Mouse (Mus musculus) midbrain, embryonic 10.5 days (tissue): ENCODE data around the gene Gsto1. TPM values are rescaled to one million over a fixed set of nuclear protein-coding genes. Genes with fewer than 3 reads are reported as not detected.

ENCODE experiments used
- DNase-seq: peaks from one replicate; pipeline ENCODE4 v3.0.0-alpha.2; 2017; ENCODE audit warnings: low spot score
- H3K27ac ChIP-seq: fragments of 300-500 bp; sonication (generic); replicated peaks from 2 replicates; pipeline ENCODE4 v1.5.1; 2016; ENCODE audit warnings: mild to moderate bottlenecking
- H3K27me3 ChIP-seq: fragments of 300-500 bp; sonication (generic); 2 replicates; pipeline ENCODE4 v1.6.1; 2016; ENCODE audit warnings: low read depth, mild to moderate bottlenecking; ENCODE audit not compliant: poor library complexity, severe bottlenecking
- H3K36me3 ChIP-seq: fragments of 300-500 bp; sonication (generic); 2 replicates; pipeline ENCODE4 v1.6.1; 2016; ENCODE audit warnings: mild to moderate bottlenecking, moderate library complexity
- H3K4me1 ChIP-seq: fragments of 300-500 bp; sonication (generic); 2 replicates; pipeline ENCODE4 v1.6.1; 2016
- H3K4me3 ChIP-seq: fragments of 300-500 bp; sonication (generic); 2 replicates; pipeline ENCODE4 v1.5.1; 2016; ENCODE audit warnings: mild to moderate bottlenecking, moderate library complexity
- H3K9me3 ChIP-seq: fragments of 300-500 bp; sonication (generic); replicated peaks from 2 replicates; pipeline ENCODE4 v1.6.1; 2016; ENCODE audit warnings: mild to moderate bottlenecking
- WGBS: fragments of 180-500 bp; shearing (Covaris S2); methylation state at CpG from one replicate; pipeline ENCODE4 v1.1.7; 2016; 5-methylcytosine and 5-hydroxymethylcytosine counted together
- polyA plus RNA-seq: library from polyadenylated mRNA; unstranded; fragments of >200 nt; fragmentation: Nextera tagmentation; extraction: Ambion mirVana; gene quantifications from 2 replicates; pipeline ENCODE4 v1.2.1, GENCODE M21; 2016

The Gsto1 gene
- 78.1 and 92.2 TPM in 2 replicates for polyA plus RNA-seq

DNA sequence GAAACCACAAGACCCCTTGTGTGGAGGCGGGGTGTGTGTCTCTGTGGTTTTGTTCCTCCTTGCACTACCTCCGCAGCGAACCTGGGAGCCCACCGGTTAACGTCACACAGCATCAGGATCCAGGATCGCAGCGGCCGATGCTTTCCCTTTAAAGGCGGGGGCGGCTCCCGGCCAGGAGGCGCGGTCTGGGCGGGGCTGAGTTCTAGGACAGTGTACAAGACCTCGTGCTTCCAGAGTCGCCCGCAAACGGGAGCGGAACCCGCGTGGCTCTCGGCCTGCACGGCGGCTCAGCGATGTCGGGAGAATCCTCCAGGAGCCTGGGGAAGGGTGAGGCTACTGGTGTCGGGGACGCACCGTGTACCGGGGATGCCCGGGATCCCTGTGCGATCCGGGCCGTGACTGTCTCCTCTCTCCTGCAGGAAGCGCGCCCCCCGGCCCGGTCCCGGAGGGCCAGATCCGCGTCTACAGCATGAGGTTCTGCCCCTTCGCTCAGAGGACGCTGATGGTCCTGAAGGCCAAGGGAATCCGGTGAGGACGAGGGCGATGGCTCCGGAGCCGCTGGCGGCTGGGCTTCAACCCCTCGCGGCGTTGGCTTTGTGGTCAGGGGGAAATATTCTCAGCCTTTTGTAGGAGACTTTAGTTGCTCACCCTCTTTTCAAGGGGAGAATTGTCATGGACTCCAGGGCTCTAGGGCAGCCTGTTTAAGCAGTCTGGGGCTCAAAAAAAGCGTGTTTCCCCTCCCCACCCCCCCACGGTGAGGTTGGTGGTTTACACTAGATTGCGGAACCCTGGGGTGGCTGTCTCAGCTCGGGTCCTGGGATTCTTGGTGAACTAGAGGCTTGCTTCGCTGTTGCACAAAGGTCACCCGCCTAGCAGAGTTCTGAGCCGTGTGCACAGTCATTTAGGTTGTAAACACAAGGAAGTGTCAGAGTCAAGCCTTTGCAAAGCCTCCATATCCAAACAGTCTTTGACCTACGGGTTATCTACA, at the start of gene Gsto1:
TSS of gene Gsto1 (plus strand) at position 175 of the 988 bp plus-strand sequence.
- DNase-seq: peak; percentile 87
- peaks cover 26% of the 10 kb centered on the region for H3K27me3 ChIP-seq
- H3K27ac ChIP-seq: peak within 1 kb of the TSS; percentile 82
- WGBS: under 1% methylated on average over 60 of the region's 60 CpGs
- H3K4me1 ChIP-seq: peaks cover 25% of the 10 kb centered on the region
- no peaks in the 10 kb centered on the region for H3K9me3 ChIP-seq
- H3K36me3 ChIP-seq: peaks cover 4% of the 10 kb centered on the region; the same call in 1 of the 2 replicates
- H3K4me3 ChIP-seq: peak within 1 kb of the TSS; percentile 70

- no peaks in the 10 kb centered on the region for H3K4me1 ChIP-seq
- H3K36me3 ChIP-seq: no peaks in the 10 kb centered on the region
- 80% methylated on average over 10 of the region's 10 CpGs for WGBS
- H3K4me3 ChIP-seq: no peak overlapping the region
- H3K27ac ChIP-seq: no peak overlapping the region
- DNase-seq: no peak
- no peaks in the 10 kb centered on the region for H3K9me3 ChIP-seq
- H3K27me3 ChIP-seq: no peaks in the 10 kb centered on the region
Measured at GRCm38 (mm10) chr19:47812091-47812490, 42.7 kb upstream of the Gsto1 start.

- Histone ChIP-seq H3K27ac (no peak overlapping the region), H3K36me3 (no peaks in the 10 kb centered on the region), H3K4me1 (no peaks in the 10 kb centered on the region), H3K4me3 (no peak overlapping the region), H3K27me3 (no peaks in the 10 kb centered on the region), H3K9me3 (no peaks in the 10 kb centered on the region)
- 92% methylated on average over 5 of the region's 5 CpGs for WGBS
- DNase-seq: no peak
Measured at GRCm38 (mm10) chr19:47814721-47815120, 40.0 kb upstream of the Gsto1 start.

DNA sequence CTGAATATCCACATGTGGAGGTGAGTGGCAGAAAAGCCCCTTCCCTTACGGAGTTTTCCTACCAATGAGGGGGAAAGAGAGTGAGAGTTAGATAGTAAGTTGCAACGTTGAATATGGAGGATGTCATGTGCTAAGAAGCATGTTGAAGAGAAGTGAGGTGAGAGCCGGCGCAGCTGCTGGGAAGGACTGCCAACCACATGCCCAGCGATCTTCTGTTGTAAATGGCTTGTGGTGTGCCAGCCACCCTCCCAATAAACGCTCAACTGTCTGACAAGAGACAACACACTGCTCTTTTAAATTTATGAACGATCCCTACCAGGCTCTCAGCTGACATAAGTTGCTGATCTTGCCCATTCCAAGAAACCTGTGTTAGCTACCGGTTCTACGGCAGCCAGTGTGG, 37.1 kb upstream of the Gsto1 start:
- Histone ChIP-seq H3K4me3 (no peak overlapping the region), H3K27me3 (peaks cover 8% of the 10 kb centered on the region), H3K9me3 (no peaks in the 10 kb centered on the region), H3K27ac (no peak overlapping the region), H3K36me3 (no peaks in the 10 kb centered on the region), H3K4me1 (0 out of 2 replicates have a peak, but pooled peaks cover 6% of the 10 kb centered on the region)
- no peak for DNase-seq
- 89% methylated on average over 9 of the region's 9 CpGs for WGBS

DNA sequence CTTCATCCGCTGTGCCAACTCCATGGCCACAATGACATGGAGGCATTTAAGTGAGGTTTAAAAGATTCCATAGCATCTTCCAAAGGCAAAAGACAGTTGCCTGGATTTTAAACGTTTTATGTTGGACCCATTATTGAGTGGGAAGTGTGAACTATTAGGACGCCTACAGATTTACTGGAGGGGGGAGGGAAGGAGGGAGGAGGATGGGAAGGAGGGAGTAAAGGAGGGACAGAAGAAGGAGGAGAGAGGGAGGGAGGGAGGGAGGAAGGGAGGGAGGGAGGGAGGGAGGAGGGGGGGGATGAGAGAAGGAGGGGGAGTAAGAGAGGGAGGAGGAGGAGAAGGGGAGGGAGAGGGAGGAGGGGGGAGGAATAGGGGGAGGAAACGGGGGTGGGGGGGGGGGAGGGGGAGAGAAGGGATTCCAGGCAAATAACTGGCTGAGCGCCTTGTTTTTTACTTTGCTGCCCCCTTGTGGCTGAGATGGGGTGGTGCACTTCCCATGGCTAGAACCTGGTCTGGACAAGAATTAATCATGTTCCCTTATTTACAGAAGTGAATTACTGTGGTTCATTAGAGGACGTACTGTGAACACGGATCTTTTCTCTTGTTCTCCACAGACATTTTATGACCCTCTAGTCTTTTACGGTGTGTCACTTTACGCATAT, 33.8 kb upstream of the Gsto1 start:
- Histone ChIP-seq H3K27me3 (peaks cover 14% of the 10 kb centered on the region), H3K4me1 (0 out of 2 replicates have a peak, but pooled peaks cover 6% of the 10 kb centered on the region), H3K27ac (no peak overlapping the region), H3K36me3 (no peaks in the 10 kb centered on the region), H3K9me3 (no peaks in the 10 kb centered on the region), H3K4me3 (no peak overlapping the region)
- DNase-seq: peak; percentile 67
- WGBS: 31% methylated on average over 8 of the region's 9 CpGs

DNA sequence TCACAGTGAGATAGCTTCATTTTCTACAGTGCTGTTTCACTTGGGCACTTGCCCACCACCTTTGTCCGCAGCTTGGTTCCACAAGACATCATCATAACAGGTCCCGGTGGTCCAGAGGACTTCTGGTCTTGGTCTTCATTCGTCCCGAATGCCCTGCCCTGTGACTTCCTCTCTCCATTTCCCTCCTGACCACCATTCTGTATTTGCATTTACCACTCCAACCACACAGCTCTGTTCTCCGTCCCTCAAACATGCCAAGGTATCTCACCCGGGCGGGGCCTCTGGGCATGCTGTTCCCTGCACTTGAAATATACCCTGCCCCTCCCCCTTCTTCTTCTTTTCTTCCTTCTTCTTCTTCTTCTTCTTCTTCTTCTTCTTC, 33.3 kb upstream of the Gsto1 start:
- Histone ChIP-seq H3K9me3 (no peaks in the 10 kb centered on the region), H3K4me3 (no peak overlapping the region), H3K4me1 (0 out of 2 replicates have a peak, but pooled peaks cover 6% of the 10 kb centered on the region), H3K27me3 (peaks cover 14% of the 10 kb centered on the region), H3K27ac (no peak overlapping the region), H3K36me3 (no peaks in the 10 kb centered on the region)
- DNase-seq: peak; percentile 10
- 66% methylated on average over 7 of the region's 7 CpGs for WGBS

DNA sequence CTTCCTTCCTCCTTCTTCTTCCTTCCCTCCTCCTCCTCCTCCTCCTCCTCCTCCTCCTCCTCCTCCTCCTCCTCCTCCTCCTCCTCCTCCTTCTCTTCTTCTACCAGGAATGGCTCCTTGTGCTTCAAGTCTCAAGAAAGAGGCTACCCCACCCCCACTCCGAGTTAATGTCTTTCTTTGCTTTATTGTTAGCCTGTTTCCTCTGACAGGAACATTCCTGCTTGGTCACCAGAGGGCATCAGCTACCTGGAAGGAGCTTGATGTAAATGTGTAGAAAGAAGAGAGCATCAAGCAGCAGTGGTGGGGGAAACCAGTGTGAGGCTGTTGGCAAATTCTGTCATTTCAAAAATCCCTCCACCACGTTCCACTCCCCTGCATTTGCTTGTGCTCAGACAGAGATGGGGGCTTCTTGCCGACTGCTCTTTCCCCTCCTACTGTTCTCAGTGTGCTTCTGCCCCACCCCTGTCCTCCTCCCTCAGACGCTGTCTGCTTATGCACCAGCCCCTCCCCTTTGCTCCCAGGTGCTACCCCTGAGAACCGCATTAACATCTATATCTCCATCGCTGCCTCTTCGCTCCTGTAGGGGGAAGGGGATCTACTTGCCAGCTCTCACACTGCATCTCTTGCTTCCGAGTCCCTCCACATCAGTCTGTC, 32.5 kb upstream of the Gsto1 start:
- Histone ChIP-seq H3K27ac (no peak overlapping the region), H3K9me3 (no peaks in the 10 kb centered on the region), H3K4me3 (no peak overlapping the region), H3K36me3 (no peaks in the 10 kb centered on the region), H3K27me3 (peaks cover 14% of the 10 kb centered on the region), H3K4me1 (0 out of 2 replicates have a peak, but pooled peaks cover 6% of the 10 kb centered on the region)
- 26% methylated on average over 8 of the region's 8 CpGs for WGBS
- peak; percentile 10 for DNase-seq

DNA sequence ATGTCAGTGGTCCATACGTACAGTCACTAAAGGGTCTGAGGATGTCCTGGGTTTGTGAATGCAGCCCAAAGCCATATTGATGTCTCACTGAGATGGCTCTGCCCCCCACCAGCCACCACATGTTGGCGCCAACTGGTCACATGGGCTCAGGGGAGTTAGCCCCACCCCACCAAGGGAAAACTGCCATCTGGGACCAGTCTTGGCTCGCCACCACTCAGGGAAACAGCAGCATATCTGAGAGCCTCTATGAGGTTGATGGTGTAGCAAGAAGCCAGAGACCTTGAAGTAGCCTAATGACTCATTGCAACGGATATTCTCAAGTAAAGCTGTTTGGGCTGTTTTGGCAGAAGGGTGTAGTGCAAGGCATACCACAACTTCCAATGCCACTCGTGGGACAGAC, 30.7 kb upstream of the Gsto1 start:
- H3K27ac ChIP-seq: no peak overlapping the region
- peak; percentile 6 for DNase-seq
- peaks cover 14% of the 10 kb centered on the region for H3K27me3 ChIP-seq
- H3K4me3 ChIP-seq: no peak overlapping the region
- H3K4me1 ChIP-seq: 0 out of 2 replicates have a peak, but pooled peaks cover 6% of the 10 kb centered on the region
- no peaks in the 10 kb centered on the region for H3K36me3 ChIP-seq
- no peaks in the 10 kb centered on the region for H3K9me3 ChIP-seq
- WGBS: 87% methylated on average over 5 of the region's 5 CpGs

GRCm38 (mm10) chr19:47829913-47830450, 24.8 kb upstream of the Gsto1 start:
- H3K4me3 ChIP-seq: no peak overlapping the region
- no peak overlapping the region for H3K27ac ChIP-seq
- H3K27me3 ChIP-seq: no peaks in the 10 kb centered on the region
- no peaks in the 10 kb centered on the region for H3K9me3 ChIP-seq
- no peaks in the 10 kb centered on the region for H3K36me3 ChIP-seq
- DNase-seq: peak; percentile 9
- WGBS: 86% methylated on average over 14 of the region's 14 CpGs
- H3K4me1 ChIP-seq: no peaks in the 10 kb centered on the region

GRCm38 (mm10) chr19:47831111-47831510, 23.7 kb upstream of the Gsto1 start:
- no peak for DNase-seq
- 92% methylated on average over 8 of the region's 8 CpGs for WGBS

DNA sequence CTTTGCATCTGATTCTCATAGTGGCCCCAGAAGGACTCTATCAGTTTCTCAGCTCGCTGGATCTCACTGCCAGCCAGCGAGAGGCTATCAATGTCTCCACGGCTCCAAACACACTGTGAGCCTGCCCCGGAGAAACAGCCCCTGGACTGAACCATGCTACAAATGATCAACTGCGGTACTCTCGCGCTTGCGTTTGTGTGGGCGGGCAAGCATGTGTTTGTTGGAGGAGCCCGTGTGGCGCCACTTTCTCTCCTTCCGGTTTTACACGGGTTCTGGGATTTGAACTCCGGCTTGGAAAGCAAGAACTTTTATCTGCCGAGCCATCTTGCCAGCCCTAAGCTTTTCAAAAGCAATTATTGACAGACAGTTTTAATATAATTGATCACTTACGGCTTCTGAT, 22.5 kb upstream of the Gsto1 start:
- H3K27ac ChIP-seq: no peak overlapping the region
- H3K27me3 ChIP-seq: peaks cover 18% of the 10 kb centered on the region
- no peaks in the 10 kb centered on the region for H3K36me3 ChIP-seq
- no peak overlapping the region for H3K4me3 ChIP-seq
- peak; percentile 10 for DNase-seq
- no peaks in the 10 kb centered on the region for H3K9me3 ChIP-seq
- 89% methylated on average over 16 of the region's 16 CpGs for WGBS
- peaks cover 8% of the 10 kb centered on the region for H3K4me1 ChIP-seq

More at GRCm38 (mm10) chr19:47831111-47831510, 23.7 kb upstream of the Gsto1 start:
- H3K36me3 ChIP-seq: no peaks in the 10 kb centered on the region
- peaks cover 7% of the 10 kb centered on the region for H3K27me3 ChIP-seq
- no peak overlapping the region for H3K27ac ChIP-seq
- H3K4me3 ChIP-seq: no peak overlapping the region
- H3K4me1 ChIP-seq: no peaks in the 10 kb centered on the region
- H3K9me3 ChIP-seq: no peaks in the 10 kb centered on the region

DNA sequence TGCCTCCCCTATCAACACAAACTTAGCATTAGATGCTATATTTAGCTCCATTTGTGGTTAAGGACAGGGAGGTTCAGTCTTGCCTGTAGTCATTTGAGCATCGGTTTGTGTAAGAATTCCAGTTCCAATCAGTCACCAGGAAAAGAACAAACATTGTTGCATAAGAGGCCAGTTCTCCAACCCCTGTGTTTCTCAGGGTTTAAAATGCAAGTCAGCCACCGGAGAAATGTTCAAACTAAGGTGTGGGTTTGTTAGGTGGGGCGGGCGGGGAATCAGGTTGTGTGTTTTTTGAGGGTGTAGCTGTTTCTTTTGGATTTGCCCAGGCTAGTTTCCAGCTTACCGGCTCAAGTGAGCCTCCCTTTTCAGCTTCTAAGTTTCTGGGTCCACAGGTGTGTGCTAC, 20.2 kb upstream of the Gsto1 start:
- DNase-seq: peak; percentile 3
- Histone ChIP-seq H3K4me3 (no peak overlapping the region), H3K36me3 (no peaks in the 10 kb centered on the region), H3K4me1 (peaks cover 13% of the 10 kb centered on the region), H3K27ac (no peak overlapping the region), H3K27me3 (peaks cover 35% of the 10 kb centered on the region), H3K9me3 (no peaks in the 10 kb centered on the region)
- WGBS: 96% methylated on average over 5 of the region's 5 CpGs
